Mouse (Mus musculus) skeletal muscle tissue, adult 2 months (tissue): ENCODE data around the gene Nmur1.

Experiments used
- DNase-seq: peaks from one replicate; pipeline ENCODE4 v3.0.0-alpha.2; 2012; ENCODE audit warnings: low read depth, low spot score

Gene Nmur1

DNA sequence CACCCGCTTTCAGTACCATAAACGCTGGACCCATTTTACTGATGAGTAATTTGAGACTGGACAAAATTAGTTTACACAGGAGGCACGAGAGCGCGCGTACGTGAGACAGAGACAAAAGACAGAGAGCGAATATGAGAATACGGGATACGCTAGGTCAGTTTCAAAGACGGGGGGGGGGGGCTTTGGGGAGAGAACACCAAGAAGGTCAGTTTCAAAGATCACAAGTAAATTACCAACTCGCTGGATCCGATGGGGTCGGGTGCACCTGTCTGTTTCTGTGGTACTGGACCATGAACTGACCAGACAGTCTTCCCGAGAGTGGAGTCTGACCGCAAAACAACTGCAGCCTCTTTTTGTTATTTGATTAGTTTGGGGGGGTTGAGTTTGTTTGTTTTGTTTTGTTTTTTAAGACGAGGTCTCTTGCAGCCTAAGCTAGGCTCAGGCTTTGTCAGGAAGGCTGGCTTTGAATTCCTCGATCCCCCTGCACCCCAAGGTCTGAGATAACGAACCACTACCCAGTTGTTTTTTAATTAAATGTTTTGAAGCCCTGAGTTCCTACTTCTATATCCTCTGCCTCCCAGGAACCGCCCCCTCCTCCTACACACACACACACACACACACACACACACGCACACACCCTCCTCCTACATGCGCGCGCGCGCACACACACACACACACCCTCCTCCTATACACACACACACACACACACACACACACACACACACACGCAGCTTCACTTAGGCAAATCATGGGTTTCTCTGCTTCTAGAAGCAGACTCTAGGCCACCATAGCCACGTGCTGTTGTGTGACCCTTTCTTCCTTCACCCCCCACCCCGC, 15.1 kb upstream of the Nmur1 start:
- DNase-seq: no peak

DNA sequence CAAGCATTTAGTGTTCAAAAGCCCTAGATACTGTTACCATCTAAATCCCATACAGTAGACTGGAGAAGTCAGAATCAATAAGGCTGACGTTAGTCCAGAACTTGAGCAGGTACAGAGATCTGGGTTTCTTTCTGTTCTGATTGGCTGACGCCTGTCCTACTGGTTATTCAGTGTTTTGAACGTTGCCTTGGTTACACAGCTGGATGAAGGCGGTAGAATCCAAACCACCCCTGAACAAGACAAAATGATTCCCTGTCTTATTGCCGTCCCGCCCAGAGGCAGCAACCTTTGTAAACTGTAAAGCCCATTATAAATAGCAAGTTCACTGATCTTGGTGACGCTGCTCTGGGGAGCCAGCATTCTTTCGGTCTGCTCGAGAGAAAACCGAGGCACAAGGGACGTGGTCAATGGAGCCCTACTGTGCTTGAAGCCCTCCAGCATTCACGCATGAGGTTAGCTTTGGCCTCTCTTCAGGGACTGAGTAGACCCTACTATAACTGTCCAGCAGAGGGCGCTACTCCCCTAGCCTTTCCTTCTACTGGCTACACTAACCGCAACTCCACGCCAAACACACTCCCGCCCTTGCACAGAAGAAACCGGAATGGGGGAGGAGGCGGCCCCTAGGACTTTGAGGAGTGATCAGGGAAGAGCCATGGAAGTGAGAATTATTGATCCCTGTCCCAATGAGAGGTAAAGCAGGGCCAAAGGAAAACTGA, 14.3 kb upstream of the Nmur1 start:
- DNase-seq: peak; percentile 95

DNA sequence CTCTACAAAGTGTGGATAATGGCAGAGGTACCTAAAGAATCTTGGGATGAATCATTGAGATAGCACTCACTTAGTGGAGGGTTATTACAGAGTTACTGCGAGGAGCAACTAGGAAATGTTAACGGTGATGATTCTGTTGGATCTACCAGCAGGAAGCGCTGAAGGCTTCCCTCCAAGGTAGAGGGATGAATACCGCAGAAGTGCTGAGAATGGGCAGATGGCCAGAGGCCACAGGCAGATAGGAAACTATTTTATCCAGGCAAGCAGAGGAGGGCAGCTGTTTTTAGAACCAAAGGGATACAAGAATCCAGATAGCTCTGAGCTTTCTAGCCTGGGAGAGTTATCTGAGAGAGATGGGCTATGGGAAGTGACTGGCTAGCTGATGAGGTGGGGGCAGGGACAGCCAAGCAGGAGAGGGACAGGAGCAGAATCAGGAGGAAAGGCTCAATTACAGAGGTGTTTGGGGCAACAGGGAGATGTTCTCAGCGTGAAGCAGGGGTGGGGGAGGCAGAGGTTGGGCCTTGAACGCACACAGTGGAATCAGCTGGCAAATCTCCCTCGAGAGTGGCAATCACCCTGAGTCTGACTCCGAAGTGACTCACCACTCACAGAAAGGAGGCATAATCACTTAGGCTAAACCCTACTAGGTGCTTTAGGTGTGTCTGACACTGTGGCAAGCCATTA, 13.6 kb upstream of the Nmur1 start:
- DNase-seq: no peak

DNA sequence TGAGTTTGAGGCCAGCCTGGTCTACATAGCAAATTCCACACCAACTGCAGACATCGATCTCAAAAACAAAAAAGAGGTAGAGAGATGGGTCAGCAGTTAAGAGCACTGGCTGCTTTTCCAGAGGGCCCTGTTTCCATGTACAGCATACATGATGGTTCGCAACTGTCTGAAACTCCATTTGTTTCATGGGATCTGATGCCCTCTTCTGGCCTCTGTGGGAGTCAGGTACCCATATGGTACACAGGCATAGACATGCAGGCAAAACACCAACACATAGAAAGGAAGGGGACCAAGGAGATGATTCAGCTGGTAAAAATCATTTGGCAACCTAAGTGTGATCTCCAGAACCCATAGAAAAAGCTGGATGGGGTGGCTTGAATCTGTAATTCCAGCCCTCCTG, 12.5 kb upstream of the Nmur1 start:
- no peak for DNase-seq

DNA sequence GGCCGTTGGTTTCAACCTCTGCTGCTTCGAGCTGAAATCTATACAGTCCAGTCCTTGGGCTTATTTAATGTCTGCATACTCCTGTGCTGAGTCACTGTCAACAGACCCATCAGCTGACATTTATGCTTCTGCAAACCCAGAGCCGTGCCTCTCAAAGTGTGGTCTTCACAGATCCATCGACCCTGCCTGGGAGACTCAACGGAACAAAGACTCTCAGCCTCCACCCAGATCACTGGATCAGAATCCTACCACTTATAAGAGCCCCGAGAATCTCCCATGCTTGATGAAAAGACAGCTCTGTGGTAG, 11.9 kb upstream of the Nmur1 start:
- no peak for DNase-seq

DNA sequence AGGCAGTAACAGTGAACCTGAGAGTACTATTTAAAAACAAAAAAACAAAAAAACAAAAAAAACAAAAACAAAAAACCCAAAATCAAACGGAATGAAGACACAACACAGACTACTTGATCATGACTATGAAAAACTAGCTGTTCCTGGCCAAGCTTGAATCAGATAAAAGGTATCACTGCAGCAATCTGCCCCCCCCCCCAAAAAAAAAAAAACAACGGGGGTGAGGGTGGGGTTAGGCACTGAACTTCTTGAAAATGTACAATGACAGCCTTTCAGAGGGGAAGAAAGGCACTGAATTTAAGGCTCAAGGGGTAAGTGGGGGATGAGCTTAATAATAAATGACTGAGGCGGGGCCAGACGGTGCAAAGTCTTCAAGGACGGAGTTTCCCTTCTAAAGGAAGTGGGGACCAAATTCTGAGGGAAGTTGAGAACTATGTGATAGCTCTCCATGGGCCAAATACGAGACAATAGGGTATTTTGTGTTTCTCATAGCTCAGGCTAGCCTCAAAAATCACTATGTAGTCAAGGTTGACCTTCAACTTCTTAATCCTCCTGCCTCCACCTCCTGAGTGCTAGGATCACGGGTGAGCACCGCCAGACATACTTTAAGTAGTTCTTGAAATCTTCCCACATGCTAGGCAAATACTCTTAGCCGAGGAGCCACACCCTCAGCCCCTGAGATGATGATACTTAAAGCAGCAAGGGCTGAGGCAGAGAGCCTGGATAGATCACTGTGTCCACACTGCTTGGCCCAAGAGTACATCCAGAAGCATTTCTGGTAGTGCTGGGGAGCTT, 11.4 kb upstream of the Nmur1 start:
- DNase-seq: no peak

DNA sequence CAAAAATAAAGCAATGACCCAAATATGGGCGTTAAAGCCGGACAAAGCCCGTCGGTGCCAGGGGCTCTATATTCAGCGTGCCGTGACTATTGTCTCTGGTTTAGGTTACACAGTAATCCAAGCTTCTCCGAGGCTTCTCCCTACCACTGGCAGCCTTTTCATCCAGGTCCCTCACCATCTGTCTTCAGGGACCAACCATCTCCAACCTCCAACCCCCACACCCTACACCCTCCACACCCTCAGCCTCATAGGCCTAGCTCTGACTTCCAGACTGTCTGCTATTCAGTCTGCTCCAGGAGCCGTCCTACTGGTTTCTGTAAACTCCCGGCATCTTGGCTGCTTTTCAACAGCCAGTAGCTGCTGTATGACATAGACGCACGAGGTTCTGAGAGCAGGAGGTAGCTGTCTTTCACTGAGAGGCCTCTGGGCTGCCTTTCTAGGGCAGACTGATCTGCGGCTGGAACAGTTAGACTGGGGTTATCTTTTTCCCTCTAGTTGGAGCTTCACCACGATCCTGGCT, 9.3 kb upstream of the Nmur1 start:
- peak; percentile 77 for DNase-seq

DNA sequence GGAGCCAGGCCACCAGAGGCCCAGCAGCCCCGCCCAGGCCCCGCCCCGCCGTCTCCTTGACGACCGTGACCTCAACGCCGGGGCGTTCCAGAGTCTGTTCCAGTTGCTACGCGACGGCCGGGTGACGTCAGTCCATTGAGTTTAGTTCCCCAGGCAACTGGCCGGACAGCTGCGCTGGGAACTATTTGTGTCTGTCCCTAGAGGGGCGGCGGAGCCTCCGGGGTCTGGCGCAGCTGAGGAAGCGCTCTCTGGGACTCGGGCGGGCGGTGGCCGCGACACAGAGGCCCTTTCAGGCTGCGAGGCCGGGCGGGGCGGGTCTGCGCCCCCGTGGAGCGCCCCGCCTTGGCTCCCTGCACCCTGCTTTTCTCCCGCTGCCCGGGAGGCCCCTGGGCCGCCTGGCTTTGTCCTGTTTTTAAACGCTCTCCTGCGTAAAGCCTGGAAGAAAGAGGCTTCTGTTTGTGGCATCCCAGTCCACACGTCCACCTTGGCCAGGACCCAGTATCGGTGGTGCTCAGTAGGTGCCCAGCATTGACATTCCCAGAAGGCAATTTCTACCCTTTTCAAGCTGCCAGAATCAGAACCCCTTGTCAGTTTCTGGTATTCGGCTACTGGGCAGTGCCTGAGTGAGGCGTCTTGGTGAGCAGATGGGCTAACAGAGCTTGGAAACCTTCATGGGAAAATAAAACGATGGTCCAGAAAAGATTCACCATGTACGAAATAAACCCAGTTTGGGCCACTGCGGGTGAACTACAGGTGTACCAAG, 8.6 kb upstream of the Nmur1 start:
- peak; percentile 99 for DNase-seq

DNA sequence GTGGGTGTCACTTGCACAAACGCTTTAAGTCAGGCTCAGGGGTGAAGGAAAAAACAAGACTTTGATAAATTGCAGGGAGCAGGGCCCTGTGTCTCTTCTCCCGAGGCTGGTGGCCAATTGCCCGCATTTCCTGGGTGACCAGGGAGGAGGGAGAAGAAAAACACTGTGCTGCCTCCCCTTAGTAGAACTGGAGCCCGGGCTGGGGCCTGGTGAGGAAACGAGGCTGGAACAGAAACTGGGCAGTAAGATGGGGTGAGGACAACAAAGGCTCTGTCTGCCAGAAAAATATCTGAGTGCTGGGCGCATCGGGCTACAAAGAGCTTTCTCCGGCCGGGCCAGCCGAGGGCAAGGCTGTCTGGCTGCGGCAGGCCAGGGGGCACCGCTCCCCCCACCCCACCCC, 8.0 kb upstream of the Nmur1 start:
- DNase-seq: peak; percentile 80

DNA sequence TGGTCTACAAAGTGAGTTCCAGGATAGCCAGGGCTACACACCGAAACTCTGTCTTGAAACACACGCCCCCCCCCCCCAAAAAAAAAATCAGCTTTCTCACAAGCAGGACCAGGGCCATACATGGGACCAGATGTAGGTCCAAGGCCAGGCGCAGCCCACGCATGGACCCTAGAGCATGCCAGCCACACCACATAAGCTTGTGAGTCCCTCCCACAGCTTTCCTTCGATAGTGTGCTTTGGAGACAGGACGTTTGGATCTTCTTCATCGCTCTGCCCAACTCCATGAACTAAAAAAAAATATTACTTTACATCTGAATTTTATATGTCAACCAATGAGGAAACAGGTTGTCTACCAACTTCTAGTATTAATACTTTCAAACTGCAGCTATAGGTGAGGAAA, 7.3 kb upstream of the Nmur1 start:
- DNase-seq: no peak

DNA sequence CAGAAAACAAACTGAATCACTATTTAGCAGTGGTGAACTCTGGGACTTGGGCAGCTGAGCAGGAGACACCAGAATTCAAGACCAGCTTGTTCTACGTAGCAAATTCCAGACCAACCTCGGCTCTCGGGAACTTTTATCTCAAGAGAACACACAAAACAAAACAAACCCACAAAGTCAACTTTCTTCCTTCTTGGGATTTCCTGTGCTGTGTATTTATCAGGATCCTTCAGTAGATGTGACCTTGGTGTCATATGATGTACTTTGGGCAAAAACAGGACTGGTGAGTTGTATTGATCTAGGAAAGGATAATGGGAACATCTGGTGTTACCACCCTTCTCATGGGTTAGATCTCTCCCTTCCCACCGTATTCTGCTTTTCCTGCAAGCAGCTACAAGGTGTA, 6.8 kb upstream of the Nmur1 start:
- DNase-seq: no peak

DNA sequence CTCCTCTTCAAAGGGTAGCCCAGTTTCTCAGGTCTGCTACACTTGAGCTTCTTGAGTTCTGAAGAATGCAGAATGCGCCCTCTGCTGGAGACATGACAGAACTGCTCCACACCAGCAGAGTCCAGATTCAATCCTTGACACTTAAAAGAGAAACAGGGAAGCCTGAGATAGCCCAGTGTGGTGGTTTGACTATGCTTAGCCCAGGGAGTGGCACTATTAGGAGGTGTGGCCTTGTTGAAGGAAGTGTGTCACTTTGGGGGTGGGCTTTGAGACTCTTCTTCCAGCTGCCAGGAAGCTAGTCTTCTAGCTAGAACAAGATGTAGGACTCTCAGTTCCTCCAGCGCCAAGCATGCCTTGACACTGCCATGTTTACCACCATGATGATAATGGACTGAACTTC, 4.0 kb upstream of the Nmur1 start:
- peak; percentile 77 for DNase-seq

DNA sequence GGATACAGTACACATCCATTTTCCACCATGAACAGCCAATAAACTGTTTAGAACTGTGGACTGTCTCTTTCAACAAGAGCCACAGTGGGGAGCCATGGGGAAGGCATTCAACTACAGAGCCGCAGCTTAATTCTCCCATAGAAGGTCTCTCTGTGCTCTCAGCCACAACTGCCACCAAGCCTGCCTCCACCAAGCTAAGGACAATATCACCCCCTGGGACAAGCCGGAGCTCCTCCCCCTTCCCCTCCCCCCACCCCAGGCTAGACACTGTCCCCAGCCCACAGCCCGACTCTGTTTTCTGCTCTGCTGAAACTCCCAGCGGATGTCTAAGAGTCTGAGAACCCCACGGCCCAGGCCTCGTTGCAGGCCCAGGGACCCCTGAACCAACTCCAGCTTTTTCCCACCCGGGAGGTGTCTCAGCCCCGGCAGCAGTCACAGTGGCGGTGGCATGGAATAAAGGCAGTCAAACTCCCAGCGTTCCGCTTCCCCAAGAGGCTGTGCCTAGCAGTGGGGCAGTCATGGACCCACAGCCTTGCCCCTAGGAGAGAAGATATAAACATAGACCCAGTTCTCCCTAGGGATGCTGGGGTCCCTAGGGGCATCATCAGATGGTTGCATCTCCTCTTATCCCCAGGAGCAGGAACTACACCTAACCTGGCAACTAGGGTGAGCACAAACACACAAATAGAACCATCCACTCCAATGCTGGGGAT, 1.0 kb downstream of the Nmur1 start:
- DNase-seq: no peak

DNA sequence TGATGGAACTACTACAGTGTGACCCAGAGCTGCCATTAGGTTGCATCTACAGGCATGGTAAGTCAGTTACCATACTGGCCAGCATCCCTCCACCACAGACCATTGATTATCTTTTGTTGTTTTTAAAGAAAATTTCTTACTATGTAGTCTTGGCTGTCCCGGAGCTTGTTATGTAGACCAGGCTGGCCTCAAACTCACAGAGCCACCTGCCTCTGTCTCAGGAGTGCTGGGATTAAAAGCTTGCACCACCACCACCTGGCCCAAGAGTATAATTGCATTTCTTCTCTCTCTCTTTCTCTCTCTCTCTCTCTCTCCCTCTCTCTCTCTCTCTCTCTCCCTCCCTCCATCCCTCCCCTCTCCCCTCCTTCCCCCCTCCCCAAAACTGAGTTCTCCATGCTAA, 1.7 kb downstream of the Nmur1 start:
- no peak for DNase-seq

DNA sequence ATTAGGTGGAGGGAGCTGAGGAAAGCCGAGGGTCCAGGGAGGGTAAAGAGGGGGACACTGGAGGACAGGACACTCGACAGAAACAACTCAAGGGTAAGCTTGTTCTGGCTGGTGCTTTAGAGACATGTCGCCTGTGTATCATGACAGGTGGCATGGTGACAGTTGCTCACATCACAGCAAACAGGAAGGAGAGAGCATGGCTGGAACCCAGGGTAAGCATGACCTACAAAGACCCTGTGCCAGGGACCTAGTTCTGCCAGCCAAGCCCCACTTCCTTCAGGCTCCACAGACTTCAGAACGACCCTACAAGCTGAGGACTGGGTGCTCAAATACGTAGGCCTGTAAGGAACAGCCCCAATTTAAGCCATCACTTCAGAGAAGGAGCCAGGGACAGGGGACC, 2.1 kb downstream of the Nmur1 start:
- DNase-seq: no peak

DNA sequence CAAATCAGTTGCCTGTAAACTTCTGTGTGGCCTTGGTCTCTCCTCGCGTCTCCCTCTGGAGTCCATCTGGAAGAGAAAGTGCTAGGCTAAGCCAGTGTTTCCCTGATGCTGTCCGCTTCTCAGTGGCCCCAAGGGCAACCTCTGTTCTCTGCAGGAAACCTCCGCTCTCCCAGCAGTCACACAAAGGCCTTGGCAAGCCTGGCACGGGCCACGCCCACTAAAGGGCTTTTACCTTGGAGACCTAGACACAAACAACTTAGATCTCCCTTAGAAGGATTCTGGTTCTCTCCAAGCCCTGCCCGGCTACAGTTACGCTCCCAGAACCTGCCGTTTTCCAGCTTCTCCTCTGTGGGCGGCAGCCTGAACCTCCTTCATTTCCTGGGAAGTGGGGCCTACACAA, 5.0 kb downstream of the Nmur1 start:
- DNase-seq: no peak

DNA sequence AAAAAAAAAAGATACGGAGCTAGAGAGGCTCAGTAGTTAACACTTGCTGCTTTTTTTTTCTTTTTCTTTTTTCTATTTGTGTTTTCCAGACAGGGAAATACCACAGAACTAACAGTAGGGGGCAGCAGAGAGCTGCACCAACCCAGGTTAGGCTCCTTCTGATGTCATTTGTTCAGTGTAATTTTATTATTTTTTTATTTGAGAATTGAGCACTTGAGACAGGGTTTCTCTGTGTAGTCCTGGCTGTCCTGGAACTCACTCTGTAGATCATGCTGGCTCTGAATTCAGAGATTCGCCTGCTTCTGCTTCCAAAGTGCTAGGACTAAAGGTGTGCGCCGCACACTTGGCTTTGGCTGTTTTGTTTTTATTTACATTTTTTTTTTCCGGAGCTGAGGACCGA, 9.7 kb downstream of the Nmur1 start:
- DNase-seq: no peak

DNA sequence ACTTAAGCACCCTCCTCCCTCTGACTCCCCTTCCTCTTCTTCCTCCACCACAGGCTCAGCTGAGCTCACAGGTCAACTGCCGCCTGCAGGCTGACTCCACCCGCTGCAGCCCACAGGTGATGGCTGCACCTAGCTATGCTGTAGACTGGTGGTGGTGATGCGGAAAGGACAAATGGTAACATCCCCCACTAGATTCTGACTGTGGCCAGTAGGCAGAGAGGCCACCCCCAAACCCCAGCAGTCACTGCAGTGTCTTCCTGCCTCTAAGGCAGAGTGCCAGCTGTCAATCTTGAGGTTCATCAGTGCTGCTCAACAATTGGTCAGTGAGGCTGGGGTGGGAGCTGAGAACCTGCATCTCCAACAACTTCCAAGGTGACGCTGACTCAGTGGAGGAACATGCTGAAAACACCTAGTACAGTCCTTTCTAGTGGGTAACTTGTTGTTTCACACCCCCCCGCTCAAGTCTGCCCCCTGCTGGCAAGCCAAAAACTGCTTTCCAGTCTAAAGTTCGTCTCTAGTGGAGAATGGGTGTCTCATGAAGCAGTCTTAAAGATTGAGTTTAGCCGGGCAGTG, 10.3 kb downstream of the Nmur1 start:
- no peak for DNase-seq

DNA sequence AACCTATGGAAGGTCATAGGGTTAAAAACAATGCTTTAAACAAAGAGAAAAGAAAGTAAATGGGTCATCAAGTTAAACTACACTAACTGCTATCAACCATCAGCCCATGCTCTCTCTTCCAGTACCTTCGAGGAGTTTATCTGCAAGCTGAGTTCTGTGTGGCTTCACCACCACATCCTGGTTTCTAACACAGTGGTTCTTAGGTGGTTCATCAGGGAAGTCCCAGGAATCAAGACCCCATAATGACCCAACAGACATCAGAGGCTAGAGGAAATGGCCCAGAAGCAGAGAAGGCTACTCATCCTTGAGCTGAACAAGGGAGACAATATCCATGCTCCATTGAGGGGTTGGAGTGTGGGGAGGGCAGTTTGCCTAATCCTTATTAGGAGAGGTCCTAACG, 10.9 kb downstream of the Nmur1 start:
- DNase-seq: no peak

DNA sequence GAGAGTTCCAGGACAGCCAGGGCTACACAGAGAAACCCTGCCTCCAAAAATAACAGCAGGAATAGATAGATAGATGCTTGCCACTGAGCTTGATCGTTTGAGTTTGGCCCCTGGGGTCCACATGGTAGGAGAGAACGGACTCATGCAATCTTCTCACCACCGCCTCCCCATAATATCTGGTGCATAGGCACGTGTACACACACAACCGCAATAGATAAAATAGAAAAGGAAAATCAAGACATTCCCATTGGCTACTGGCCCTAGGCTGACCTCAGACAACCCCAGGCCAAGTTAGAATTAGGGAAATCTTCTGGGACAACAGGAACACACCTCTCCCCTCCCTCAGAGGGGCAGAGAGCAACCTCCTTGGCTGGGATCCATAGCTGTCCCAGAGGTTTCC, 11.3 kb downstream of the Nmur1 start:
- no peak for DNase-seq
